8 mouse cellular contexts compared by ENCODE assay signal in the genomic region with DNA sequence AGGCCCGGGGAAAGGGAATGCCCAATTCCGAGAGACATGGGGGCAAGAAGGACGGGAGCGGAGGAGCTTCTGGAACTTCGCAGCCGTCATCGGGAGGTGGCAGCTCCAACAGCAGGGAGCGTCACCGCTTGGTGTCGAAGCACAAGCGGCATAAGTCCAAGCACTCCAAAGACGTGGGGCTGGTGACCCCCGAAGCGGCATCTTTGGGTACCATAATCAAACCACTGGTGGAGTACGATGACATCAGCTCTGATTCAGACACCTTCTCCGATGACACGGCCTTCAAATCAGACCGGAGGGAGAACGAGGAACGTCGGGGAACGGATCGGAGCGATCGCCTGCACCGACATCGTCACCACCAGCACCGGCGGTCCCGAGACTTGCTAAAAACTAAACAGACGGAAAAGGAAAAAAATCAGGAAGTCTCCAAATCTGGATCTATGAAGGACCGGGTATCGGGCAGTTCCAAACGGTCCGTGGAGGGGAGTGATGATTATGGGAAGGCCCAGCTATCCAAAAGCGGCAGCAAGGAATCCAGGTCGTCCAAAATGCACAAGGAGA. TPM values are rescaled to one million over a fixed set of nuclear protein-coding genes. Genes with fewer than 3 reads are reported as not detected.
DNase-seq lines count a peak whose midpoint lies in the region; ATAC-seq and TF ChIP-seq lines count a peak whose summit lies in the region.

No protein-coding gene starts in this region.

- peaks cover 4% of the 10 kb centered on the region for H3K4me1 ChIP-seq in lung, adult 2 months (ENCODE audit: control insufficient read depth, insufficient read depth, low read length)
- H3K4me1 ChIP-seq in brown adipose tissue, adult 24 weeks (ENCODE audit: control insufficient read depth, insufficient read depth, insufficient read length, low read length): peaks cover 2% of the 10 kb centered on the region; the same call in 1 of the 2 replicates
- peaks cover 17% of the 10 kb centered on the region for H3K4me1 ChIP-seq in intestine, embryonic 14.5 days (replicated peaks; ENCODE audit: control insufficient read depth, insufficient read depth, low read length)
- H3K4me1 ChIP-seq in liver, embryonic 16.5 days (ENCODE audit: control insufficient read depth, low read depth, low read length): peaks cover 13% of the 10 kb centered on the region

- H3K36me3 ChIP-seq in intestine, embryonic 14.5 days (ENCODE audit: control insufficient read depth, insufficient read depth, low read length): peaks cover 16% of the 10 kb centered on the region
- H3K36me3 ChIP-seq in liver, embryonic 16.5 days (ENCODE audit: control insufficient read depth, insufficient read depth): peaks cover 7% of the 10 kb centered on the region
- H3K36me3 ChIP-seq in splenic B cell, adult 2 months (ENCODE audit: control insufficient read depth, insufficient read depth, low read length, poor library complexity, severe bottlenecking): peaks cover under 1% of the 10 kb centered on the region; the same call in 1 of the 2 replicates

- no peak for TF ChIP-seq CTCF in lung, adult 2 months (IDR thresholded peaks at IDR 0.05; ENCODE audit: insufficient read depth, low read length)

- H3K27ac ChIP-seq in brown adipose tissue, adult 24 weeks (replicated peaks; ENCODE audit: low read depth, low read length): peak overlapping the region; percentile 90
- H3K27ac ChIP-seq in intestine, embryonic 14.5 days (ENCODE audit: low read depth): peak overlapping the region; percentile 100
- H3K27ac ChIP-seq in liver, embryonic 16.5 days (ENCODE audit: low read length): peak overlapping the region; percentile 100

- DNase-seq in lung, adult 2 months: no peak
- DNase-seq in lung, postnatal 36 days: no peak
- DNase-seq in intestine, embryonic 14.5 days (ENCODE audit: low spot score): no peak
- DNase-seq in splenic B cell, adult 2 months (ENCODE audit: low read depth, low spot score): peak; percentile 42
- no peak for DNase-seq in Muller cell, postnatal 12 days (ENCODE audit: inconsistent ontology term)

- peak overlapping the region; percentile 68 for H3K4me3 ChIP-seq in lung, adult 2 months (replicated peaks; ENCODE audit: extremely low read depth, low read depth, low read length)
- peak overlapping the region; percentile 72 for H3K4me3 ChIP-seq in brown adipose tissue, adult 24 weeks (ENCODE audit: insufficient read depth, low read depth, low read length)
- H3K4me3 ChIP-seq in intestine, embryonic 14.5 days (ENCODE audit: low read depth, low read length): peak overlapping the region; percentile 97
- H3K4me3 ChIP-seq in liver, embryonic 16.5 days (ENCODE audit: low read depth, low read length): peak overlapping the region; percentile 99

- TF ChIP-seq POLR2A in lung, adult 2 months (IDR thresholded peaks at IDR 0.05; ENCODE audit: borderline replicate concordance, extremely low read depth, low read depth, low read length): no peak

- H3K4me2 ChIP-seq in intestine, embryonic 14.5 days (ENCODE audit: low read length): peak overlapping the region; percentile 76
- peak overlapping the region; percentile 54 for H3K4me2 ChIP-seq in liver, embryonic 16.5 days (ENCODE audit: low read depth, low read length)

- H3K27me3 ChIP-seq in intestine, embryonic 14.5 days (replicated peaks; ENCODE audit: control insufficient read depth, insufficient read depth, low read length): no peaks in the 10 kb centered on the region
- H3K27me3 ChIP-seq in liver, embryonic 16.5 days (ENCODE audit: control insufficient read depth, insufficient read depth, low read depth, low read length): no peaks in the 10 kb centered on the region
- no peaks in the 10 kb centered on the region for H3K27me3 ChIP-seq in splenic B cell, adult 2 months (ENCODE audit: control insufficient read depth, insufficient read depth, low read length, poor library complexity, severe bottlenecking)

- under 1% methylated on average over 37 of the region's 37 CpGs for WGBS in lung, adult 2 months
- under 1% methylated on average over 37 of the region's 37 CpGs for WGBS in intestine, embryonic 14.5 days
- WGBS in liver, embryonic 16.5 days (ENCODE audit: insufficient replicate concordance): 0% methylated on average over 37 of the region's 37 CpGs

- peak; percentile 32 for ATAC-seq in erythroblast, adult 5-6 weeks (replicated peaks; ENCODE audit: low FRiP score, poor library complexity, severe bottlenecking)
- ATAC-seq in intestine, embryonic 14.5 days (replicated peaks; ENCODE audit: low FRiP score, low TSS enrichment, low read depth): peak; percentile 53; the same call in 1 of the 2 replicates
- no peak; the same call in 1 of the 2 replicates for ATAC-seq in liver, embryonic 16.5 days (ENCODE audit: low read depth)

- H3K9ac ChIP-seq in intestine, embryonic 14.5 days (ENCODE audit: low read length): peak overlapping the region; percentile 99
- peak overlapping the region; percentile 100 for H3K9ac ChIP-seq in liver, embryonic 16.5 days (ENCODE audit: low read depth, low read length)

- no peaks in the 10 kb centered on the region for H3K9me3 ChIP-seq in intestine, embryonic 14.5 days (ENCODE audit: control insufficient read depth, low read length)
- H3K9me3 ChIP-seq in liver, embryonic 16.5 days (replicated peaks; ENCODE audit: control insufficient read depth, low read length): no peaks in the 10 kb centered on the region

RNA-seq across cellular contexts. Expression of gene Cdk12, which starts 0.6 kb away (rescaled TPM):
- polyA plus RNA-seq in lung, adult 2 months (2012; rRNA removed): 12.3 and 13.9 TPM in 2 replicates
- 14.2 and 15.0 TPM in 2 replicates for polyA plus RNA-seq in brown adipose tissue, adult 24 weeks (2012; ENCODE audit: insufficient read depth, insufficient read length, missing spikeins)
- 181 and 207 TPM in 2 replicates for total RNA-seq in erythroblast, adult 5-6 weeks (2015; ENCODE audit: low replicate concordance)
- total RNA-seq in erythroblast, adult 5-6 weeks (2017; ENCODE audit: low replicate concordance): 263 and 302 TPM in 2 replicates
- 13.9 and 14.3 TPM in 2 replicates for polyA plus RNA-seq in intestine, embryonic 14.5 days (2014; fragmentation: Nextera tagmentation; extraction: Ambion mirVana)
- 5.5 and 5.7 TPM in 2 replicates for polyA plus RNA-seq in liver, embryonic 16.5 days (2015; fragmentation: Nextera tagmentation; extraction: Ambion mirVana)

RNA-seq across cellular contexts. Expression of gene Med1, which starts 10.3 kb away (rescaled TPM):
- polyA plus RNA-seq in lung, adult 2 months (2012; rRNA removed): 9.0 and 13.7 TPM in 2 replicates
- 17.7 and 24.4 TPM in 2 replicates for polyA plus RNA-seq in brown adipose tissue, adult 24 weeks (2012; ENCODE audit: insufficient read depth, insufficient read length, missing spikeins)
- 30.6 and 34.9 TPM in 2 replicates for total RNA-seq in erythroblast, adult 5-6 weeks (2015; ENCODE audit: low replicate concordance)
- 19.5 and 24.0 TPM in 2 replicates for total RNA-seq in erythroblast, adult 5-6 weeks (2017; ENCODE audit: low replicate concordance)
- 57.1 and 63.2 TPM in 2 replicates for polyA plus RNA-seq in intestine, embryonic 14.5 days (2014; fragmentation: Nextera tagmentation; extraction: Ambion mirVana)
- 21.1 and 21.5 TPM in 2 replicates for polyA plus RNA-seq in liver, embryonic 16.5 days (2015; fragmentation: Nextera tagmentation; extraction: Ambion mirVana)

RNA-seq across cellular contexts. Expression of gene Fbxl20, which starts 53.2 kb away (rescaled TPM):
- 16.8 and 20.3 TPM in 2 replicates for polyA plus RNA-seq in lung, adult 2 months (2012; rRNA removed)
- polyA plus RNA-seq in brown adipose tissue, adult 24 weeks (2012; ENCODE audit: insufficient read depth, insufficient read length, missing spikeins): 12.7 and 14.1 TPM in 2 replicates
- 9.6 and 10.2 TPM in 2 replicates for total RNA-seq in erythroblast, adult 5-6 weeks (2015; ENCODE audit: low replicate concordance)
- total RNA-seq in erythroblast, adult 5-6 weeks (2017; ENCODE audit: low replicate concordance): 14.0 and 22.7 TPM in 2 replicates
- 13.0 and 15.5 TPM in 2 replicates for polyA plus RNA-seq in intestine, embryonic 14.5 days (2014; fragmentation: Nextera tagmentation; extraction: Ambion mirVana)
- 4.6 and 6.0 TPM in 2 replicates for polyA plus RNA-seq in liver, embryonic 16.5 days (2015; fragmentation: Nextera tagmentation; extraction: Ambion mirVana)
